Mouse (Mus musculus): ENCODE results near the gene Sycp2l.

GRCm38 (mm10) chr13:41091271-41091670 is 22.8 kb upstream of the Sycp2l start:
- TF ChIP-seq GATA1 (IDR thresholded peaks at IDR 0.05; ENCODE audit: borderline replicate concordance, low read length), result no peak
- TF ChIP-seq FLI1 (IDR thresholded peaks at IDR 0.05; ENCODE audit: low read length), result no peak
